Mouse (Mus musculus) liver, postnatal 0 days (tissue): ENCODE results near the gene Tent5b. TPM values are rescaled to one million over a fixed set of nuclear protein-coding genes. Genes with fewer than 3 reads are reported as not detected.

ENCODE experiments used
- ATAC-seq: fragments of 200-750 bp; cut with Nextera tagmentation; 2 replicates; pipeline ENCODE4 v1.8.0; 2017; ENCODE audit warnings: mild to moderate bottlenecking, moderate library complexity
- DNase-seq: peaks from one replicate; pipeline ENCODE4 v3.0.0-alpha.2; 2016
- H3K27ac ChIP-seq: fragments of 300-500 bp; sonication (generic); 2 replicates; pipeline ENCODE4 v1.5.1; 2014; ENCODE audit warnings: antibody characterized with exemption, moderate library complexity, mild to moderate bottlenecking, low read depth
- H3K27me3 ChIP-seq: fragments of 300-500 bp; sonication (generic); 2 replicates; pipeline ENCODE4 v1.6.1; 2014; ENCODE audit warnings: low read length, control low read depth, mixed read lengths; ENCODE audit not compliant: insufficient read depth
- H3K36me3 ChIP-seq: fragments of 300-500 bp; sonication (generic); replicated peaks from 2 replicates; pipeline ENCODE4 v1.6.1; 2014; ENCODE audit warnings: mild to moderate bottlenecking, control low read depth, low read length, moderate library complexity, mixed read lengths; ENCODE audit not compliant: insufficient read depth
- H3K4me1 ChIP-seq: fragments of 300-500 bp; sonication (generic); 2 replicates; pipeline ENCODE4 v1.6.1; 2014; ENCODE audit warnings: antibody characterized with exemption, mild to moderate bottlenecking, control low read depth; ENCODE audit not compliant: insufficient read depth
- H3K4me2 ChIP-seq: fragments of 300-500 bp; sonication (generic); 2 replicates; pipeline ENCODE4 v1.6.1; 2014; ENCODE audit warnings: low read depth, mild to moderate bottlenecking, low read length, moderate library complexity, mixed read lengths
- H3K4me3 ChIP-seq: fragments of 300-500 bp; sonication (generic); 2 replicates; pipeline ENCODE4 v1.5.1; 2014; ENCODE audit warnings: low read depth, low read length
- H3K9ac ChIP-seq: fragments of 300-500 bp; sonication (generic); replicated peaks from 2 replicates; pipeline ENCODE4 v1.6.1; 2014; ENCODE audit warnings: mild to moderate bottlenecking, moderate library complexity
- H3K9me3 ChIP-seq: fragments of 300-500 bp; sonication (generic); 2 replicates; pipeline ENCODE4 v1.6.1; 2016; ENCODE audit warnings: mild to moderate bottlenecking, control low read depth, low read length, mixed read lengths
- CTCF ChIP-seq: sonication (generic); IDR thresholded peaks from 2 replicates; pipeline ENCODE4 v1.5.1; 2016; ENCODE audit warnings: antibody characterized with exemption, low read depth
- EP300 ChIP-seq: IDR thresholded peaks from 2 replicates; pipeline ENCODE4 v1.6.1; 2016; ENCODE audit warnings: antibody characterized with exemption, low read depth, mild to moderate bottlenecking
- WGBS: fragments of 180-500 bp; shearing (Covaris S2); extraction: QIAGEN DNeasy Blood & Tissue Kit; methylation state at CpG from one replicate; pipeline ENCODE4 v1.1.7; 2014; ENCODE audit not compliant: insufficient replicate concordance; 5-methylcytosine and 5-hydroxymethylcytosine counted together
- polyA plus RNA-seq: library from polyadenylated mRNA; unstranded; fragments of >200 nt; fragmentation: Nextera tagmentation; extraction: Ambion mirVana; gene quantifications from 2 replicates; pipeline ENCODE4 v1.2.1, GENCODE M21; 2015

Tent5b gene
- polyA plus RNA-seq, 1 experiment from 2014 or later = 0.08 TPM

DNA sequence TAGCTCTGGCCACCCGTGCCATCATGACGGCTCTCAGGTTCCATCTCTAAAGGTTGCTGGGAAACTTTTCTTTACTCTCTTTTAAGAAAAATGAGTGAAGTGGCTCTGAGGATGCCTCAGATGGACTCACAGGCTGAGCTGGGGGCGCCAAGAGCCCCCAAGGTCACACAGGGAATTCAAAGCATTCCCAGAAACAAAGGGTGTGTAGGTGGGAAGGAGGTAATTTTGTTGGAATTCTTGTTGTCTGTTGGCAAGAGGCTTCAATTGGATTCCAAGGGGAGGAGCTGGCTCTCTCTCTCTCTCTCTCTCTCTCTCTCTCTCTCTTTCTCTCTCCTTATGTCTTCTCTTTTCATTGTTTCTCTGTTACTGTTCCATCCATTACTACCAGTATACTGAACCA, 37.7 kb upstream of the Tent5b start:
- no peaks in the 10 kb centered on the region for H3K36me3 ChIP-seq
- no peaks in the 10 kb centered on the region for H3K4me1 ChIP-seq
- WGBS = 49% methylated on average over 3 of the region's 3 CpGs
- peaks cover 6% of the 10 kb centered on the region; the same call in 1 of the 2 replicates for H3K27me3 ChIP-seq
- H3K9me3 ChIP-seq = no peaks in the 10 kb centered on the region
- H3K4me3 ChIP-seq = no peak overlapping the region
- TF ChIP-seq EP300 (no peak), CTCF (no peak)
- H3K27ac ChIP-seq = no peak overlapping the region
- H3K9ac ChIP-seq = no peak overlapping the region
- DNase-seq (no peak), ATAC-seq (no peak)
- H3K4me2 ChIP-seq = no peak overlapping the region

DNA sequence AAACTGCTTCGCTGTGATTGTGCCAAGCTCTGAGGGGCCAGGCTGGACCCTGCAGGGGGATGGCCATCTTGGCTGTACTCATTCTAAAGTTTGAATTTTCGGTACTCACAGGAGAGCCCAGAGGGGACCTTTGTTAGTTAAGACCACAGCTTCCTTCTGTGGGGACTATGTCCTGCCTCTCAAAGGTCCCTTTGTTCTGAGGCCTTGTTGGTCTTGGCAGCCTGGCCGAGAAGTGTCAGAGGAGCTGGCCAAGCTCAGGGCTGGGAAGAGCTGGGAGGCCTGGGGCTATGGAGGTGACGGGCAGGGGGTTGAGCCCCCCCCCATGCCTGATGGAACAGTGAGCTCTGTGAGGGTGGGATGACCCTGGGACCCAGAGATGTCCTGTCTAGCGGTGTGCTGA, 36.8 kb upstream of the Tent5b start:
- no peak overlapping the region for H3K27ac ChIP-seq
- TF ChIP-seq CTCF (no peak), EP300 (no peak)
- H3K4me1 ChIP-seq = no peaks in the 10 kb centered on the region
- WGBS = 60% methylated on average over 5 of the region's 5 CpGs
- ATAC-seq = no peak
- no peaks in the 10 kb centered on the region for H3K36me3 ChIP-seq
- no peak for DNase-seq
- H3K4me3 ChIP-seq = no peak overlapping the region
- no peak overlapping the region for H3K4me2 ChIP-seq
- no peaks in the 10 kb centered on the region for H3K9me3 ChIP-seq
- H3K9ac ChIP-seq = no peak overlapping the region
- H3K27me3 ChIP-seq = peaks cover 6% of the 10 kb centered on the region; the same call in 1 of the 2 replicates

DNA sequence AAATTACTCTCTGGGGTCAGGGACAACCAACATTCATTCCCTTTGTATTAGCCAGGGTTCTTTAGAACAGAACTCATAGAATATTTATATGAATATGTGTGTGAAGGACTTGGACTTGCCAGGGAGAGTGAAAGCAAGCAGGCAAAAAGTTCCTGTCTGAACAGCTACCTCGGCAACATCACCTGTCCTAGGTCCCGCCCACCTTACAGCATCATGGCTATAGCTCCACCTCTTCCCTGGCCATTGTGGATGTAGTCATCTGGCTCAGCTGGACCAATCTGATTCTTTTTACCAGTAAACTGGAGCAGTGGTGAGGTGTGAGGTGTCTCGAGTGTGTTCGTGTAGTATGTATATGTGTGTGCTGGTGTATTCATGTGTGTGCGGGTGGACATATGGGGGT, 34.2 kb upstream of the Tent5b start:
- Histone ChIP-seq H3K4me1 (no peaks in the 10 kb centered on the region), H3K36me3 (no peaks in the 10 kb centered on the region), H3K4me3 (no peak overlapping the region), H3K9me3 (no peaks in the 10 kb centered on the region), H3K9ac (no peak overlapping the region), H3K27me3 (no peaks in the 10 kb centered on the region), H3K27ac (no peak overlapping the region), H3K4me2 (no peak overlapping the region)
- no peak for TF ChIP-seq CTCF
- no peak for TF ChIP-seq EP300
- DNase-seq = no peak
- ATAC-seq = no peak
- WGBS = 79% methylated on average over 5 of the region's 5 CpGs

DNA sequence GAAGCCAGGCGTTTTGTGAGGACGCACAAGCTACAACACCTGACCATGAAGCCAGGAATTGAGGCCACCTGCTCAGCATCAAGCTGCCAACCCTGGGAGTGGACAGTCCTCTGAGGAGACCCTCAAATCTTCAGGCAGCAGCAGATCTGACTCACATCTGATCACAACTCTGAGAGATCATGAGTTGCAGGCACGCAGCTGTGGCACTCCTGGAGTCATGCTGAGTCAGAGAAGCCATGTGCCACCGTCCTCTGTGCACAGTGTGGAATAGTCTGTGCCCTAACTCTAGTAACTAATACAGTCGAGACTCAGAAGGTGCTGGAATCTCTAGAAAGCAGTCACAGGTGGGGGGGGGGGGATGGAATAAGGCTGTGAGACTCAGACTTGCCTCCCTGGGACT, 32.6 kb upstream of the Tent5b start:
- H3K9ac ChIP-seq = no peak overlapping the region
- H3K36me3 ChIP-seq = no peaks in the 10 kb centered on the region
- H3K27me3 ChIP-seq = no peaks in the 10 kb centered on the region
- no peak overlapping the region for H3K27ac ChIP-seq
- H3K4me3 ChIP-seq = no peak overlapping the region
- TF ChIP-seq CTCF = no peak
- no peak for TF ChIP-seq EP300
- WGBS = 53% methylated on average over 5 of the region's 5 CpGs
- H3K4me2 ChIP-seq = no peak overlapping the region
- ATAC-seq (no peak), DNase-seq (no peak)
- H3K9me3 ChIP-seq = no peaks in the 10 kb centered on the region
- no peaks in the 10 kb centered on the region for H3K4me1 ChIP-seq

DNA sequence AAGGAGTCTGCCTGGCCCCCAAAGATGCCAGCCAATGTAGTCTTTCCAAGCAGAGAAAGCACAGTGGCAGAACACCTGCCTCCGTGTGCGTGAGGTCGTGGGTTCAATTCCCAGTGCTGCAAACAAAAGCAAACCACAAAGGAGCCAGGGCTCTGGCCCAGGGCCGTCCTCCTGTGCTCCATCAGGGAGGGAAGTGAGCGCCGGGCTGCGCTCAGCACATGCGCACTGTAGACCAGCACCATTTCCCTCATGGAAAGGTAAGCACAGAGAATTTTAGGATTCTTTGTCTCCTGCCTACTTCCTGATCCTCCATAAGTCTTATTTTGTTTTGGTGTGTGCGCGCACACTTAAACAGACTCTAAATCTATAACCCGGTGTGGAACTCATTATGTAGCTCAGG, 32.0 kb upstream of the Tent5b start:
- Histone ChIP-seq H3K4me2 (no peak overlapping the region), H3K4me1 (no peaks in the 10 kb centered on the region), H3K36me3 (no peaks in the 10 kb centered on the region), H3K9ac (no peak overlapping the region), H3K9me3 (no peaks in the 10 kb centered on the region), H3K27me3 (no peaks in the 10 kb centered on the region), H3K27ac (no peak overlapping the region), H3K4me3 (no peak overlapping the region)
- ATAC-seq (no peak), DNase-seq (no peak)
- TF ChIP-seq CTCF (no peak), EP300 (no peak)
- WGBS = 68% methylated on average over 11 of the region's 11 CpGs

DNA sequence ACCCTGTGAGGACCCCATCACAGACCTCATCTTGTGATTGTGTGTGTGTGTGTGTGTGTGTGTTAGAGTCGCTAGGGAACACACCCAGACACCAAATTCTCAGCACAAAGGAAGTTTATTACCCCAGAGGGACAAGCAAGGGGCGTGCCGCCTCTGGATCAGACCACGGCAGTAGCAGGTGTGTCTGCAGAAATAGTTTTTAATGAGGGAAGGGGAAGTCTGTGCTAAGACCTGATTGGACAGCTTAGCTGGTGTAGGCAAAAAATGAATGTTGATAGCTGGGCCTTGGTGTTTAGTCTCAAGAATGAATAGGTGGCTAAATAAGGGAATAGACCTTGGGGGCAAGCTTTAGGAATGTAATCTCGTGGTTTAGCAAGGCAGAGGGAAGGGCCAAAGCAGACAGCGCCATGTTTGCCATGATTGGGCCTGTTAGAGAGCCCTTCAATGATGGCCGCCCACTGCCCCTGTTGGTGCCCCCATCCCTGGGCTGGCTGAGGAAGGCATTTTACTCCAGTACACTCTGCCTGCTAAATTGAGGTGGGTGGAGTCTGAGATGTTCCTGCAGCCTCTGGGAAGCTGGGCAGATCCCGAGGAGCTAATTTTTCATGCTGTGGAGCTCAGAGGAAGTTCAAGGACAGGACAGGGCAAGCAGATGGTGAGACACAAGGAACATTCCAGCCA, 31.1 kb upstream of the Tent5b start:
- no peak overlapping the region for H3K4me2 ChIP-seq
- H3K36me3 ChIP-seq = no peaks in the 10 kb centered on the region
- H3K9me3 ChIP-seq = no peaks in the 10 kb centered on the region
- 56% methylated on average over 8 of the region's 8 CpGs for WGBS
- TF ChIP-seq CTCF = no peak
- TF ChIP-seq EP300 = no peak
- no peak overlapping the region for H3K27ac ChIP-seq
- DNase-seq (no peak), ATAC-seq (no peak)
- no peak overlapping the region for H3K9ac ChIP-seq
- no peaks in the 10 kb centered on the region for H3K27me3 ChIP-seq
- H3K4me3 ChIP-seq = no peak overlapping the region
- H3K4me1 ChIP-seq = no peaks in the 10 kb centered on the region
